Mouse (Mus musculus) brain, embryonic 14.5 days (tissue): ENCODE measurements around the gene Tjp1.

Experiments used
- CTCF ChIP-seq: fragments of 200-500 bp; IDR thresholded peaks from 2 replicates; pipeline ENCODE4 v1.5.1; 2012; ENCODE audit warnings: inconsistent platforms, mild to moderate bottlenecking, moderate library complexity, borderline replicate concordance; ENCODE audit not compliant: insufficient read depth, insufficient read length; ENCODE audit errors: extremely low read depth
- POLR2A ChIP-seq: fragments of 200-500 bp; IDR thresholded peaks from 2 replicates; pipeline ENCODE4 v1.6.1; 2012; ENCODE audit warnings: mild to moderate bottlenecking, inconsistent platforms, borderline replicate concordance; ENCODE audit not compliant: poor library complexity, insufficient read depth, insufficient read length, severe bottlenecking; ENCODE audit errors: extremely low read depth

- peak; percentile 85 for TF ChIP-seq CTCF
- TF ChIP-seq POLR2A: no peak
Measured at GRCm38 (mm10) chr7:65317418-65317817, 210.2 kb downstream of the Tjp1 start.
